Mouse (Mus musculus) right cerebral cortex, postnatal 4 days (tissue): ENCODE results near the gene Gm42372.
"Not testable (repeated sequence)": the region's sequence is repeated elsewhere in the genome, so short reads cannot be mapped to it uniquely, and the experiment has no call there.

Source experiments
- DNase-seq: peaks from one replicate; pipeline ENCODE4 v3.0.0-alpha.2; 2022

The Gm42372 gene

GRCm38 (mm10) chr7:16982859-16983568 is at the start of gene Gm42372:
TSS of gene Gm42372 (plus strand) at chr7:16983086.
- peak; percentile 85 for DNase-seq

GRCm38 (mm10) chr7:16937312-16937711 is 45.6 kb upstream of the Gm42372 start:
- peak; percentile 37 for DNase-seq

- DNase-seq, result no peak
Observed at GRCm38 (mm10) chr7:16938117-16938791, 44.6 kb upstream of the Gm42372 start.

- no peak for DNase-seq
Observed at GRCm38 (mm10) chr7:16940292-16940691, 42.6 kb upstream of the Gm42372 start.

- no peak for DNase-seq
Observed at GRCm38 (mm10) chr7:16942861-16943260, 40.0 kb upstream of the Gm42372 start.

GRCm38 (mm10) chr7:16944061-16944807 is 38.7 kb upstream of the Gm42372 start, which contains the start of gene Pnmal2:
TSS of gene Pnmal2 (plus strand) at chr7:16944682.
- peak; percentile 91 for DNase-seq

- DNase-seq, result no peak
Observed at GRCm38 (mm10) chr7:16944808-16945315, 38.0 kb upstream of the Gm42372 start.

GRCm38 (mm10) chr7:16945419-16945818 is 37.5 kb upstream of the Gm42372 start:
- DNase-seq, result no peak

GRCm38 (mm10) chr7:16946441-16947348 is 36.2 kb upstream of the Gm42372 start:
- no peak for DNase-seq

- DNase-seq, result peak; percentile 59
Observed at GRCm38 (mm10) chr7:16947349-16947895, 35.5 kb upstream of the Gm42372 start.

- DNase-seq, result no peak
Observed at GRCm38 (mm10) chr7:16947959-16948361, 34.9 kb upstream of the Gm42372 start.

GRCm38 (mm10) chr7:16948923-16949458 is 33.9 kb upstream of the Gm42372 start:
- no peak for DNase-seq

GRCm38 (mm10) chr7:16949908-16950841 is 32.7 kb upstream of the Gm42372 start:
- DNase-seq, result peak; percentile 81

- peak; percentile 76 for DNase-seq
Observed at GRCm38 (mm10) chr7:16950861-16951635, 31.8 kb upstream of the Gm42372 start.

- DNase-seq, result not testable (repeated sequence)
Observed at GRCm38 (mm10) chr7:16953776-16954175, 29.1 kb upstream of the Gm42372 start.

GRCm38 (mm10) chr7:16955712-16956111 is 27.2 kb upstream of the Gm42372 start:
- DNase-seq, result no peak

- no peak for DNase-seq
Observed at GRCm38 (mm10) chr7:16956410-16957265, 26.2 kb upstream of the Gm42372 start.

GRCm38 (mm10) chr7:16959539-16960187 is 23.2 kb upstream of the Gm42372 start, which contains the start of gene Pnmal1:
TSS of gene Pnmal1 (plus strand) at chr7:16959679.
- DNase-seq, result peak; percentile 92
